Comparison of ENCODE assay signal across 8 mouse cellular contexts in genomic region chr5:105517992-105518625, GRCm38 (mm10). TPM values are rescaled to one million over a fixed set of nuclear protein-coding genes. Genes with fewer than 3 reads are reported as not detected.
A peak's percentile ranks its signal among the peaks of the same experiment; 100 is the strongest.
DNase-seq lines count a peak whose midpoint lies in the region; ATAC-seq lines count a peak whose summit lies in the region.

No protein-coding gene starts in this region.

- H3K27me3 ChIP-seq in heart, embryonic 11.5 days (ENCODE audit: control insufficient read depth, insufficient read depth, low read length) = no peaks in the 10 kb centered on the region
- H3K27me3 ChIP-seq in limb, embryonic 15.5 days = no peaks in the 10 kb centered on the region

- ATAC-seq in heart, embryonic 11.5 days (replicated peaks; ENCODE audit: insufficient number of reproducible peaks, low FRiP score, low TSS enrichment) = no peak
- ATAC-seq in limb, embryonic 15.5 days (ENCODE audit: insufficient number of reproducible peaks, low FRiP score, low TSS enrichment, low read depth) = no peak

- no peaks in the 10 kb centered on the region for H3K36me3 ChIP-seq in heart, embryonic 11.5 days (ENCODE audit: control insufficient read depth, insufficient read depth, low read length)
- H3K36me3 ChIP-seq in limb, embryonic 15.5 days = no peaks in the 10 kb centered on the region

- DNase-seq in thymus, postnatal 25 days = peak; percentile 40
- no peak for DNase-seq in thymus, postnatal 10 days (ENCODE audit: low spot score in 2 of 2)
- peak; percentile 50 for DNase-seq in thymus, postnatal 4 days
- no peak for DNase-seq in ovary, postnatal 14 days (ENCODE audit: low spot score)
- DNase-seq in left cerebral cortex, adult 11 months (ENCODE audit: low spot score) = no peak
- DNase-seq in lung, postnatal 14 days = no peak

- H3K9me3 ChIP-seq in heart, embryonic 11.5 days (replicated peaks; ENCODE audit: control insufficient read depth, low read length) = no peaks in the 10 kb centered on the region
- H3K9me3 ChIP-seq in limb, embryonic 15.5 days = no peaks in the 10 kb centered on the region

- peak overlapping the region; percentile 99 for H3K27ac ChIP-seq in heart, embryonic 11.5 days (ENCODE audit: low read depth, low read length)
- no peak overlapping the region for H3K27ac ChIP-seq in limb, embryonic 15.5 days

- H3K9ac ChIP-seq in heart, embryonic 11.5 days (ENCODE audit: low read depth, low read length) = peak overlapping the region; percentile 91
- no peak overlapping the region for H3K9ac ChIP-seq in limb, embryonic 15.5 days

- 8% methylated on average over 7 of the region's 7 CpGs for WGBS in heart, embryonic 11.5 days (ENCODE audit: insufficient replicate concordance)
- WGBS in limb, embryonic 15.5 days = 21% methylated on average over 7 of the region's 7 CpGs

- H3K4me1 ChIP-seq in heart, embryonic 11.5 days (ENCODE audit: control insufficient read depth, insufficient read depth, low read length) = peaks cover 34% of the 10 kb centered on the region
- peaks cover 13% of the 10 kb centered on the region for H3K4me1 ChIP-seq in limb, embryonic 15.5 days

- peak overlapping the region; percentile 93 for H3K4me3 ChIP-seq in heart, embryonic 11.5 days (ENCODE audit: low read depth, low read length)
- peak overlapping the region; percentile 64 for H3K4me3 ChIP-seq in limb, embryonic 15.5 days

- peak overlapping the region; percentile 86 for H3K4me2 ChIP-seq in heart, embryonic 11.5 days
- H3K4me2 ChIP-seq in limb, embryonic 15.5 days = peak overlapping the region; percentile 90

RNA-seq across cellular contexts. Expression of gene Lrrc8c, which starts 1.1 kb away (rescaled TPM):
- polyA plus RNA-seq in heart, embryonic 11.5 days (2014; fragmentation: Nextera tagmentation; extraction: Ambion mirVana) = 32.5 and 33.5 TPM in 2 replicates
- 17.9 and 20.7 TPM in 2 replicates for polyA plus RNA-seq in limb, embryonic 15.5 days (2015; fragmentation: Nextera tagmentation; extraction: Ambion mirVana)

Comparison
In these comparisons a context has a peak if more than half of its experiments do, and no peak if none do; other contexts are left out.
1. DNase-seq: peak in thymus, postnatal 25 days (single experiment) and thymus, postnatal 4 days (single experiment); none in thymus, postnatal 10 days (0 of 2), ovary, postnatal 14 days (single experiment), left cerebral cortex, adult 11 months (single experiment) and lung, postnatal 14 days (single experiment).